Mouse (Mus musculus) megakaryocyte, embryonic 14.5 days (primary cell): ENCODE data around the gene 5430419D17Rik.

Source experiments
- FLI1 ChIP-seq: IDR thresholded peaks from 2 replicates; pipeline ENCODE4 v1.6.1; 2012; ENCODE audit warnings: low read length, inconsistent platforms, mixed read lengths
- GATA1 ChIP-seq: IDR thresholded peaks from 3 replicates; pipeline ENCODE4 v1.6.1; 2012; ENCODE audit warnings: mixed read lengths, low read length, inconsistent platforms, borderline replicate concordance

DNA sequence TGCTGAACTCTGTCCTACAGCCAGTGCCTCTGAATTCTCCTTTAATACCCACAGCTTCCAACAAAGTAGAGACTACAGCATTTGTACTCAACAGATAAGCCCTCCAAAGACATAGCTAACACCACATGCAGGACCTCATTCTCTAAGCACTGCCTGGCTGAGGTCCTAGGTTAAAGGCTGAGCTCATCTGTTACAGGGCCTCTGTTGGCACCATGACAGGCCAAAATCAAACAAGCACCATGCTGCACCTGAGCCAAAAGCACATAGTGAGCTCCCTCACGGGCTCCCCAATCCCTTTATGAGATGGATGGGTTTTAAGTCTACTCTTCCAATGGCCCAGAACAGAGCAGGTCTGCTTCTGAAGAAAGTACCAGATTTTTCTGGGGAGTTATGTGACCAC lies 83.1 kb downstream of the 5430419D17Rik start:
- TF ChIP-seq GATA1 (no peak), FLI1 (no peak)
